Mouse (Mus musculus) activated CD4-positive, CD25-positive, alpha-beta regulatory T cell, adult 4 months (primary cell): ENCODE data around the gene Riox2. TPM values are rescaled to one million over a fixed set of nuclear protein-coding genes. Genes with fewer than 3 reads are reported as not detected.

ENCODE experiments used
- ATAC-seq: one replicate; pipeline ENCODE4 v1.8.0; 2017
- polyA plus RNA-seq, 2 experiments: library from polyadenylated mRNA; unstranded; fragments of 100-300 nt; shearing (Covaris generic); gene quantifications; one replicate each; pipeline ENCODE4 v1.2.1; 2017

Riox2 gene
- 10 to 100 TPM; 81.2 to 94.4 TPM for polyA plus RNA-seq

- ATAC-seq: peak; percentile 56
Measured at GRCm38 (mm10) chr16:59471637-59472278, at the start of gene Riox2. Gene Riox2 (plus strand): TSS chr16:59471775.

GRCm38 (mm10) chr16:59427960-59428359, 43.6 kb upstream of the Riox2 start:
- ATAC-seq: no peak

GRCm38 (mm10) chr16:59433181-59433580, 38.4 kb upstream of the Riox2 start:
- no peak for ATAC-seq

- ATAC-seq: no peak
Measured at GRCm38 (mm10) chr16:59444880-59445559, 26.6 kb upstream of the Riox2 start.

- no peak for ATAC-seq
Measured at GRCm38 (mm10) chr16:59448181-59448580, 23.4 kb upstream of the Riox2 start.

- peak; percentile 43 for ATAC-seq
Measured at GRCm38 (mm10) chr16:59449092-59449491, 22.5 kb upstream of the Riox2 start.

GRCm38 (mm10) chr16:59451813-59452212, 19.8 kb upstream of the Riox2 start:
- ATAC-seq: no peak

- peak; percentile 90 for ATAC-seq
Measured at GRCm38 (mm10) chr16:59459259-59459861, 12.2 kb upstream of the Riox2 start.

- ATAC-seq: no peak
Measured at GRCm38 (mm10) chr16:59463567-59463966, 8.0 kb upstream of the Riox2 start.

GRCm38 (mm10) chr16:59463973-59464372, 7.6 kb upstream of the Riox2 start:
- ATAC-seq: no peak

- peak; percentile 51 for ATAC-seq
Measured at GRCm38 (mm10) chr16:59469846-59470245, 1.7 kb upstream of the Riox2 start.

- ATAC-seq: no peak
Measured at GRCm38 (mm10) chr16:59472546-59472945, 971 bp downstream of the Riox2 start.

GRCm38 (mm10) chr16:59474788-59475187, 3.2 kb downstream of the Riox2 start:
- peak; percentile 50 for ATAC-seq

- no peak for ATAC-seq
Measured at GRCm38 (mm10) chr16:59477955-59478354, 6.4 kb downstream of the Riox2 start.

GRCm38 (mm10) chr16:59487239-59487638, 15.7 kb downstream of the Riox2 start:
- no peak for ATAC-seq

GRCm38 (mm10) chr16:59487975-59488548, 16.5 kb downstream of the Riox2 start:
- no peak for ATAC-seq

GRCm38 (mm10) chr16:59493199-59493598, 21.6 kb downstream of the Riox2 start:
- no peak for ATAC-seq

- ATAC-seq: no peak
Measured at GRCm38 (mm10) chr16:59497947-59498346, 26.4 kb downstream of the Riox2 start.

- ATAC-seq: no peak
Measured at GRCm38 (mm10) chr16:59499180-59499579, 27.6 kb downstream of the Riox2 start.

- no peak for ATAC-seq
Measured at GRCm38 (mm10) chr16:59509830-59510229, 38.3 kb downstream of the Riox2 start.

GRCm38 (mm10) chr16:59515169-59515568, 43.6 kb downstream of the Riox2 start:
- no peak for ATAC-seq

GRCm38 (mm10) chr16:59516965-59517364, 45.4 kb downstream of the Riox2 start:
- ATAC-seq: no peak

GRCm38 (mm10) chr16:59517447-59518219, 46.1 kb downstream of the Riox2 start:
- peak; percentile 92 for ATAC-seq
